Mouse (Mus musculus) spleen, adult 18-20 months (tissue): ENCODE data around the gene Cdk5r2.

Source experiments
- DNase-seq, 2 experiments: peaks; one replicate each; pipeline ENCODE4 v3.0.0; 2022; ENCODE audit warnings: mixed read lengths in 2 of 2

Cdk5r2 gene

GRCm38 (mm10) chr1:74855156-74855555, 422 bp downstream of the Cdk5r2 start:
- no peak for DNase-seq

GRCm38 (mm10) chr1:74855651-74856438, 1.1 kb downstream of the Cdk5r2 start:
- peak in 1 of 2 experiments; percentile 8 for DNase-seq

- DNase-seq: no peak
Observed at GRCm38 (mm10) chr1:74856439-74856720, 1.6 kb downstream of the Cdk5r2 start.

DNA sequence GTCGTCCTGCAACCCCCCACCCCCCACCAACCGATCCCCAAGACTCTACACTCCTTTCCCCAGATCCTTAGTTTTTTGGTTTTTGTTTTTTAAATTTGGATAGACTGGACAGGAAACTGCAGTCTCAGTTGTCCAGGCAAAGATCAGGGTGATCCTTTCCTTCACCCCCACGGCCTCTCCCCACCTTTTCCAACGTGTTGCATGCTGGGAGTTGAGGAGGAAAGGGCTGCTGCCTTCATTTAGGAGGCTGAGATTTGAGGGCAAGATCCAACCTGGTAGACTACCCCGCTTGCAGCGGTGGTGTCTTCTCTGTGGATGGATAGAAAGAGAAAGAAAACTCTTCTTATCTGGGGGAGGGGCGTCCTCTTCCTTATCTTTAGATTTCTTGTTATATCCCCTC, 2.1 kb downstream of the Cdk5r2 start:
- no peak for DNase-seq

DNA sequence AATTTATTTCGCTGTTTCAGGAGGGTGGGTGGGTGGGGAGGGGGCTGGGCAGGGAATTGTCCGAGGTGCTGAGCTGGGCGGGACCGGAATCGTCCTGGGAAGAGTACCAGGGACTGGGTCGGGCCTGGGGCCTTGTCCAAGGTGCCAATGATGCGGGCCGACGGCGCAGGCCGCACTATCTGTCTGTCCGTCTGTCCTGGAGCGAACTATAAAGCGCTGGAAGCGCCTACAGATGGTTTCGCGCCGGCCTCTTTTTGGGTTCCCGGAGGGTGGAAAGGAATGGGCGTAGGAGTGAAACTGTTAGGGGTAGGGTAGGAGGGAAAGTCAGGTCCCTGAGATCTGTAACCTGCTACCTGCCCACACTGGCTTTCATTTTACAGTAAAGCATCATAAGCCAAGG, 2.5 kb downstream of the Cdk5r2 start:
- DNase-seq: no peak

DNA sequence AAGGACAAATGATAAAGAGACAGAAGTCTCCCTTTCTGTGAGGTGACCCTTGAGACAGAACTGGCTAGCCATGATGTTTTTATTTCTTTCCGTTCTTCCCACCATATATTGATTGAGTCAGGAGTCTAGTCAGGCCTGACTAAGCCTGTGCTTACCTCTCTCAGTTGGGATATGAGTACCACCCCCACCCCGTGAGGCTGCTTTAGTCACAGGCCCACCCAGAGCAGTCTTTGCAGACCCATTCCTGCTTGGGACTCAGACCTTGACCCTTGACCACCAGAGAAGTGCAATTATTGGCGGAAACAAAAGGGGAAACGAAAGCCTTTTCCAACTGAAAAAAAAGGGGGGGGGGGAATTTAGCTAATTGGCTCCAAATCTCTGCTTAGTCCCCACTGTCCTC, 2.9 kb downstream of the Cdk5r2 start:
- DNase-seq: no peak

DNA sequence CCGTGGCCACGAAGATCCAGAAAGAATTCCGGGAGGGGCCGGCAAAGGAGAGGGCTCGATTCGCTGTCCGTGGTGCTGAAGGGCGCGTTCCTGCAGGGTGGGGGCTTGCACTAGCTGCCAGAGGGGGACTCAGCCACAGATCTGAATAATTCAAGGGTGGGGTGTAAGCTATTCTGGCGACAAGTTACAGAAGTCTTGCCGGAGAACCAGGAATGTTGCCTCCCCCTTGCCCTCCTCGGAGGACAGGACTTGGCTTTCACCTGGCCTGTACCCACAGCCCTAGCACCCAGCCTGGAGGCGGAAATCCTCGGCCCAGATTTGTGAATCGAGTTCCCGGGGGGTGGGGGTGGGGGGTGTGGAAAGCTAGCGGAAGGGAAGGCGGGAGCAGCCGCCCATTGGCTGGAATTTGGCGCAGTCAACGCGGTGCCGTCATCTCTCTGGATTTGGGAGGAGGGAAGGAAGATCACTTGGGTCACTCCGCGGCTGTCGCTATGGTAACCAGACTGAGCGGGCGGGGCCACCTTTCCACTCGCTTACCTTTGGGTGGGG, 3.5 kb downstream of the Cdk5r2 start:
- DNase-seq: peak in 1 of 2 experiments; percentile 19

DNA sequence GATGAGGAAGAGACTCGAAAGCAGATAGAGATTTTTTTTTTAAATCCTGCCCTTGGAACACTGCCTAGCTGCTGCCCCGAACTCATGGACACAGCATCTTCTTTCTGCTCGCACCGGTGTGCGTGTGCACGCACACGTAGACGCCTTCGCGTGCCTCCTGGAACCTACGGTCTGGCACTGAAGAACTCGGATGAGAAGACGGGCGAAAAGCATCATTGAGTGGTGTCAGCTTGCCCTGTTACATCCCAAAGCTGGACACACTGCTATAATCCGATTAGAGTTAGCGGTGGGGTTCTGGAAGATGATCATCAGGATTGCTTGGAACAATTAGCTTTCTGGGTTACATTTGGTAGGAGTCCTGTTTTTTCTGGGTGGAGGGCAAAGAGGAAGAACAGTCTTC, 4.1 kb downstream of the Cdk5r2 start:
- no peak for DNase-seq

- DNase-seq: no peak
Observed at GRCm38 (mm10) chr1:74859223-74859984, 4.7 kb downstream of the Cdk5r2 start.

DNA sequence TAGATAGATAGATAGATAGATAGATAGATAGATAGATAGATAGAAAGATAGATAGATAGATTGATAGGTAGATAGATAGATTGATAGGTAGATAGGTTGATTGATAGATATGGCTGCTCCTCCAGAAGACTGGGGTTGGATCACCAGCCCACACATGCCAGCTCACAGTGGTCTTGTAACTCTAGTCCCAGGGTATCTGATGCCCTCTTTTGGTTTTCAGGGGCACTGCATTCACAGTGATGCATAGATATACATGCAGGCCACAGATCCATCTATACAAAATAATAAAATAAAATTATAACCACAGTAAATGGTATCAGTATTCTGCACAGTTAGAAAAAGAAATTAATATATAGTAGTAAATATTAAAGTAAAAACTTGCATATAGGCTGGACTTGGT, 7.0 kb downstream of the Cdk5r2 start:
- no peak for DNase-seq

- no peak for DNase-seq
Observed at GRCm38 (mm10) chr1:74872218-74872617, 17.5 kb downstream of the Cdk5r2 start.

- DNase-seq: no peak
Observed at GRCm38 (mm10) chr1:74877199-74877598, 22.5 kb downstream of the Cdk5r2 start.

- peak in 1 of 2 experiments; percentile 62 for DNase-seq
Observed at GRCm38 (mm10) chr1:74880785-74881360, 26.1 kb downstream of the Cdk5r2 start.

GRCm38 (mm10) chr1:74882055-74882734, 27.5 kb downstream of the Cdk5r2 start:
- DNase-seq: no peak

- DNase-seq: no peak
Observed at GRCm38 (mm10) chr1:74882828-74883227, 28.1 kb downstream of the Cdk5r2 start.

GRCm38 (mm10) chr1:74883441-74883840, 28.7 kb downstream of the Cdk5r2 start:
- no peak for DNase-seq

- DNase-seq: no peak
Observed at GRCm38 (mm10) chr1:74884196-74885141, 29.7 kb downstream of the Cdk5r2 start.

GRCm38 (mm10) chr1:74885369-74886042, 30.8 kb downstream of the Cdk5r2 start, which contains the start of gene Fev:
Gene Fev, minus strand, starts transcription at chr1:74885419.
- no peak for DNase-seq

DNA sequence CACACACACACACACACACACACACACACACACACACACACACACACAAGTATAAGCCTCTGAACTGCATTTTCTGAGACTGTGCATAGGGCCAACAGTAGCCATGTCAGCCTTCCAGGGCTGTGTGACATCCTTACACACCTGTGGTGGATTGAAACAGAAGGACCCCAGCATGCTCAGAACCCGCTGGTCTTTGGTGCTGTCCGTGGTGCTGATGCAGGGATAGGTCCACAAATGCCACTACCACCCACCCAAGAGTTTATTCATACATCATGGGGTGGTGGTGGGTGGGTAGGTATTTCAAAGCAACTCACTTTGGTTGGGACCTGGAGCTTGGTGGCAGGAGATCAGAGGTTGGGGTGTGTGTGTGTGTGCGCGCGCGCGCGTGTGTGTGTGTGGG, 36.8 kb downstream of the Cdk5r2 start:
- no peak for DNase-seq

- DNase-seq: no peak
Observed at GRCm38 (mm10) chr1:74892351-74893133, 37.8 kb downstream of the Cdk5r2 start.
